Mouse (Mus musculus): Measurements from ENCODE around the gene Gm5565. TPM values are rescaled to one million over a fixed set of nuclear protein-coding genes. Genes with fewer than 3 reads are reported as not detected.

Gm5565 gene
- not detected in 2 replicates for polyA plus RNA-seq (2015; fragmentation: Nextera tagmentation; extraction: Ambion mirVana)

DNA sequence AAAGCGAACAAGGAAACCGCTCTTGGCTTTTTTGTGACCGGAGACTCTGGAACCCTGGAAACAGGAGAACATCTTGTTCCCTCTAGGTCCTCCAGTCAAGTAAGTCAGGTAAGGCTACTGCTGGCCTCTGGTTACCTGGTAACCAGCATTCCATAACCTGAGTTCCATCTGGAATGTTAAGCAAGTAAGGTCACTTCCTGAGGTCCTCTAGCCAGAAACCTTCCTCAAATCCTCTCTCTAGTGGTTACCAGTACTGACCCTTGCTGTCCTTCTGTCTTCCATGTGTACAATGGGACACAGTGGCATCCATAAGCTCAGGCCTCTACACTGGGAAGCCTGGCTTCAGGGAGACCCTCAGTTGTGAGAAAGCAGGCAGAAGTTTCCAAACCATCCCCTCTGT is at the start of gene Gm5565:
Gene Gm5565 (minus strand): TSS at position 101 of the 400 bp plus-strand sequence.

GRCm38 (mm10) chr5:146185204-146185603 is 24.9 kb upstream of the Gm5565 start, which contains the start of gene 1700001J03Rik:
1700001J03Rik (minus strand) TSS chr5:146185304.

DNA sequence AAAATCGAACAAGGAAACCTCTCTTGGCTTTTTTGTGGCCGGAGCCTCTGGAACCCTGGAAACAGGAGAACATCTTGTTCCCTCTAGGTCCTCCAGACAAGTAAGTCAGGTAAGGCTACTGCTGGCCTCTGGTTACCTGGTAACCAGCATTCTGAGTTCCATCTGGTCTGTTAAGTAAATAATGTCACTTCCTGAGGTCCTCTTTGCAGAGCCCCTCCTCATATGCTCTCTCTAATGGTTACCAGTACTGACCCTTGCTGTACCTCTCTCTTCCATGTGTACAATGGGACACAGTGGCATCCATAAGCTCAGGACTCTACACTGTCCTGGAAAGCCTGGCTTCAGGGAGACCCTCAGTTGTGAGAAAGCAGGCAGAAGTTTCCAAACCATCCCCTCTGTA is 10.3 kb upstream of the Gm5565 start, which contains the start of gene Gm6309:
Gene Gm6309 (minus strand): TSS at position 101 of the 400 bp plus-strand sequence.

Other genes starting within 250 kb of the Gm5565 start
- 0.17 TPM in 1 of 2 replicates, not detected in the other for gene Cyp3a25, start 150.9 kb downstream of the Gm5565 start, polyA plus RNA-seq (2015; fragmentation: Nextera tagmentation; extraction: Ambion mirVana)
- not detected in 2 replicates for gene Cyp3a59, start 81.3 kb downstream of the Gm5565 start, polyA plus RNA-seq (2015; fragmentation: Nextera tagmentation; extraction: Ambion mirVana)
- gene Gm6309, start 10.2 kb upstream of the Gm5565 start, polyA plus RNA-seq (2015; fragmentation: Nextera tagmentation; extraction: Ambion mirVana): not detected in 2 replicates
- gene 1700001J03Rik, start 24.8 kb upstream of the Gm5565 start, polyA plus RNA-seq (2015; fragmentation: Nextera tagmentation; extraction: Ambion mirVana): not detected in 2 replicates
- 18.9 and 21.1 TPM in 2 replicates for gene Rnf6, start 61.0 kb upstream of the Gm5565 start, polyA plus RNA-seq (2015; fragmentation: Nextera tagmentation; extraction: Ambion mirVana)
- 15.0 and 15.5 TPM in 2 replicates for gene Cdk8, start 70.7 kb upstream of the Gm5565 start, polyA plus RNA-seq (2015; fragmentation: Nextera tagmentation; extraction: Ambion mirVana)
- 0.02 and 0.07 TPM in 2 replicates for gene Wasf3, start 224.4 kb upstream of the Gm5565 start, polyA plus RNA-seq (2015; fragmentation: Nextera tagmentation; extraction: Ambion mirVana)

Measured in spleen, postnatal 0 days (tissue).